Mouse (Mus musculus) heart, embryonic 10.5 days (tissue): Measurements from ENCODE around the gene Rpp25l. TPM values are rescaled to one million over a fixed set of nuclear protein-coding genes. Genes with fewer than 3 reads are reported as not detected.

ENCODE experiments used
- DNase-seq: peaks from one replicate; pipeline ENCODE4 v3.0.0-alpha.2; 2017; ENCODE audit warnings: low spot score
- H3K27ac ChIP-seq: fragments of 300-500 bp; sonication (generic); 2 replicates; pipeline ENCODE4 v1.5.1; 2016; ENCODE audit warnings: mild to moderate bottlenecking
- H3K27me3 ChIP-seq: fragments of 300-500 bp; sonication (generic); 2 replicates; pipeline ENCODE4 v1.6.1; 2016; ENCODE audit warnings: mild to moderate bottlenecking; ENCODE audit not compliant: poor library complexity, insufficient read depth, severe bottlenecking
- H3K36me3 ChIP-seq: fragments of 300-500 bp; sonication (generic); 2 replicates; pipeline ENCODE4 v1.6.1; 2016; ENCODE audit warnings: mild to moderate bottlenecking, moderate library complexity
- H3K4me1 ChIP-seq: fragments of 300-500 bp; sonication (generic); 2 replicates; pipeline ENCODE4 v1.6.1; 2016; ENCODE audit warnings: mild to moderate bottlenecking
- H3K4me3 ChIP-seq: fragments of 300-500 bp; sonication (generic); 2 replicates; pipeline ENCODE4 v1.5.1; 2016; ENCODE audit warnings: mild to moderate bottlenecking, moderate library complexity
- H3K9me3 ChIP-seq: fragments of 300-500 bp; sonication (generic); 2 replicates; pipeline ENCODE4 v1.6.1; 2016; ENCODE audit warnings: mild to moderate bottlenecking, moderate library complexity
- WGBS: fragments of 180-500 bp; shearing (Covaris S2); methylation state at CpG from one replicate; pipeline ENCODE4 v1.1.7; 2016; 5-methylcytosine and 5-hydroxymethylcytosine counted together
- polyA plus RNA-seq: library from polyadenylated mRNA; unstranded; fragments of >200 nt; fragmentation: Nextera tagmentation; extraction: Ambion mirVana; gene quantifications from 2 replicates; pipeline ENCODE4 v1.2.1, GENCODE M21; 2016

Rpp25l gene
- polyA plus RNA-seq, 1 experiment from 2014 or later = 71.3 TPM

DNA sequence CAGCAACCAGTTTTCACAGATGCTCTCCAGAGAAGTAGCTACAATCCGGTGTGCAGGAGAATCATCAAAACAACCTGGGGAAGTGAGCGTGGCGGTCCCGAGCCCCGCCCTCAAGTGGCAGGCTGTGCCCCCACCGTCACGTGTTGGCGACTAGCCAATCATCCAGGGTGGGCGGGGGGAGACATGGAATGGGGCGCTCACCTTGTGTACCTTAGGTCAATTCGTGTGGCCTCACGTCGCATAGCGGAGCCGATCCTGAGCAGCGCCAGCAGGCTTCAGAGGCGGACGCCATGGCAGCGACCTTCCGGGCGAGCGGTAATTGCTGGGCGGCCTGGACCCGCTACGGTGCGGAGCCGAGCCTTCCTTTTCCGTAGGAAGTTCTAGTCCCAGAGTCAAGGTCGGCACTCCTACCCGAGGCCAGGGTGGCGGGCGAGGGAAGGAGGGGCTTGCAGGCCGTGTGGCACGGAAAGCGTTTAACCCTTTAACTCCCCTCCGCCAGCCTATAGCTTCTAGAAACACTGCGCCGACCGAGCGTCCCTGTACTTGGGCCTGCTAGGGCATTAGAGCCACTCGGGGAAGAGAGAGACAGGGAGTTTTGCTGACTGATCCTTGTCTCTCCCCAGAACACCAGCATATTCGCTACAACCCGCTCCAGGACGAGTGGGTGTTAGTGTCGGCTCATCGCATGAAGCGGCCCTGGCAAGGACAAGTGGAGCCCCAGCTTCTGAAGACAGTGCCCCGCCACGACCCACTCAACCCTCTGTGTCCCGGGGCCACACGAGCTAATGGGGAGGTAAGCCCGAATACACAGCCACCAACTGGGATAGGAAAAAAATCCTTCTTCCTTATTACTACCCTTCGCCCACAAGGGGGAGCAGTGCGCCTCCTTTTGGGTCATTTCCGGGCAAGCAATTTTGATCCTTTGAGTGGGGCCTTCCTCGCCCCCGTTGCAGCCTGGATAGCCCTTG, 42.3 kb upstream of the Rpp25l start, which contains the start of gene Sigmar1:
Gene Sigmar1 (minus strand): TSS at position 820 of the 968 bp plus-strand sequence.
- H3K4me1 ChIP-seq = peaks cover 37% of the 10 kb centered on the region
- under 1% methylated on average over 57 of the region's 57 CpGs for WGBS
- peak within 1 kb of the TSS; percentile 70 for H3K4me3 ChIP-seq
- H3K27me3 ChIP-seq = peaks cover 6% of the 10 kb centered on the region; the same call in 1 of the 2 replicates
- peak within 1 kb of the TSS; percentile 93 for H3K27ac ChIP-seq
- no peaks in the 10 kb centered on the region for H3K9me3 ChIP-seq
- peaks cover 24% of the 10 kb centered on the region for H3K36me3 ChIP-seq
- peak; percentile 95 for DNase-seq

DNA sequence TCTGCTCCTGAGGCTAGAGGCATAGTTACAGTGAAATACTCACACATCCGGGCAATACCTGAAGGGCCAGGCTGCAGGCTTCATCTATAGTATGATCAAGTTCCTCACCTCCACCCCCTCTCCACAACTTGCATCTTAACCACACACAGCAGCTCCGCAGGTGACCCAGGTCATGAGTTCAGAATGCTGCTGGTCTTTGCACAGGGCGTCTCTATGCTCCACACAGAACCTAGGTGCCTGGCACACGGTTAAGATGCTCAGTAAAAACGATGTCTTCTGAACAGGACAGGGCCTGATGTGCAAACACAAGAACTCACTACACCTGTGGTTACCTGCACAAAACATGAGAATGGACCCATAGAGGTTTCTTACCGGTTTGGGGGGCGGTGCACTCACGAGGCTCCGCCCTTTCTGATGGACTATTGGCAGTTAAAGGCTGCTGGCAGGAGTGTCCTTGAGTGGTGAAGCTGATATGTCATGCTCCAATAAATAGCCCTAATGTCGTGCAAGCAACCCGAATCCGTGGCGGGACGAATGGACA, 41.5 kb upstream of the Rpp25l start, which contains the start of gene Galt:
Gene Galt (plus strand): TSS at position 432 of the 541 bp plus-strand sequence.
- H3K27ac ChIP-seq = peak within 1 kb of the TSS; percentile 93
- H3K36me3 ChIP-seq = peaks cover 24% of the 10 kb centered on the region
- H3K4me3 ChIP-seq = peak within 1 kb of the TSS; percentile 70
- H3K9me3 ChIP-seq = no peaks in the 10 kb centered on the region
- 14% methylated on average over 14 of the region's 14 CpGs for WGBS
- peaks cover 30% of the 10 kb centered on the region for H3K4me1 ChIP-seq
- DNase-seq = no peak
- H3K27me3 ChIP-seq = peaks cover 6% of the 10 kb centered on the region; the same call in 1 of the 2 replicates

DNA sequence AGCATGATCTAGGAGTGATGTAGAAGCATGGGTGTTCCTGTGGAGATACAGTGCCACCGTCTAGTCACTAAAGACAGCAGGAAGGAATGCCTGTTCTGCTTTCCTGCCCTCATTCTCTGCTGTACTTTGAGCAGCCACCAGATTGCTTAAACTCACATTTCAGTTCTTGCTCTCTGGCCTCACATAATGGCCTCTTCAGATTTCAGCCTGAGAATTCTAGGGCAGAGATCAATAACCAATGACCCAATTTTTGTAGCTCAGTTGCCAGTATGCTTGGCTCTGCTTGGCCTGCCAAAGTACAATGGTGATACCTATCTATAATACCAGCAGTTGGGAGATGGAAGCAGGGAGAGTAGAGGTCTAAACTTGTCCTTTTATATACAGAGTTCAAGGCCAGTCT, 31.7 kb upstream of the Rpp25l start:
- WGBS = 77% methylated on average over 1 of the region's 1 CpGs
- no peak for DNase-seq
- no peak overlapping the region for H3K4me3 ChIP-seq

DNA sequence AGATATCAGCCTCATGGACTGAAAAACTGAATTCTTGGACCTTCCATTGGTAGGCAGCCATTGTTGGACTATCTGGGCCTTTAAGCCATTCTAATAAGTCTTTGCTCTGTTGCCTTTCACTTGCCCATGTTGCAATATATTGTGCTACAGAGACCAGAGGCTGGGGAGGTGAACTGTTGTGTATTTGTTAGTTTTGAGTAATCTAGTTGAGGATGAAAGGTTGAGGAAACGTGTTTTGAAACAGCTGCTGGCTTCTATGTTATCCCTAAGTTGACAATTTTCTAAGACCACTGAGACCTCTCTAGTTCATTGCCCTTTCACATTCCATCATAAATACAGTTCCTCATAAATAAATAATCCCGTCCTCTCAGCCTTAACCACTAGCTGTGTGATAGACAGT, 30.8 kb upstream of the Rpp25l start:
- no peak overlapping the region for H3K4me3 ChIP-seq
- WGBS = 70% methylated on average over 2 of the region's 2 CpGs
- H3K36me3 ChIP-seq = peaks cover 5% of the 10 kb centered on the region
- DNase-seq = no peak
- 0 out of 2 replicates have a peak, but pooled peaks cover 3% of the 10 kb centered on the region for H3K27me3 ChIP-seq
- H3K4me1 ChIP-seq = peaks cover 21% of the 10 kb centered on the region
- no peak overlapping the region for H3K27ac ChIP-seq
- H3K9me3 ChIP-seq = no peaks in the 10 kb centered on the region

More for the DNA sequence above, 31.7 kb upstream of the Rpp25l start:
- Histone ChIP-seq H3K27ac (no peak overlapping the region), H3K4me1 (peaks cover 13% of the 10 kb centered on the region), H3K36me3 (no peaks in the 10 kb centered on the region), H3K9me3 (no peaks in the 10 kb centered on the region), H3K27me3 (0 out of 2 replicates have a peak, but pooled peaks cover 3% of the 10 kb centered on the region)

DNA sequence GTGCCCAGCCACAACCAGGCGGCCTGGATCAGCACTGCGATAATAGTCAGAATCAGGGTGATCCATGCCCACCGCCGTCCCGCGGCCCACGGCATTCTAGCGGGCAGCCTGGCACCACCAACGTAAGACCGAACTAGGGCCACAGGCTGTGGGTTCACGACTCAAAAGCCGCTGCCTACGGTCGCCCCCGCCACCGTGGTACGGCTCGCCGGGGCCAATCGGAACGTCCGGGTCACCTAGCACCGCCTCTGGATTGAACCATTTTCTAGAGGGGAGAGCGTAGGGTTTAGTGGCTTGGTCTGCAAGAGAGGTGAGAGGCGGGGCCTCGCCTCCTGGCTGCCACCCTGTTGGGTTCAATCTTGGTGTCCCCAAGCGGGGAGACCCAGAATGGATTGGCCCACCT, 27.8 kb upstream of the Rpp25l start:
- no peaks in the 10 kb centered on the region for H3K9me3 ChIP-seq
- H3K36me3 ChIP-seq = peaks cover 15% of the 10 kb centered on the region
- DNase-seq = peak; percentile 97
- H3K27me3 ChIP-seq = no peaks in the 10 kb centered on the region
- peak overlapping the region; percentile 88 for H3K27ac ChIP-seq
- H3K4me1 ChIP-seq = peaks cover 22% of the 10 kb centered on the region
- peak overlapping the region; percentile 76 for H3K4me3 ChIP-seq
- WGBS = under 1% methylated on average over 27 of the region's 27 CpGs

DNA sequence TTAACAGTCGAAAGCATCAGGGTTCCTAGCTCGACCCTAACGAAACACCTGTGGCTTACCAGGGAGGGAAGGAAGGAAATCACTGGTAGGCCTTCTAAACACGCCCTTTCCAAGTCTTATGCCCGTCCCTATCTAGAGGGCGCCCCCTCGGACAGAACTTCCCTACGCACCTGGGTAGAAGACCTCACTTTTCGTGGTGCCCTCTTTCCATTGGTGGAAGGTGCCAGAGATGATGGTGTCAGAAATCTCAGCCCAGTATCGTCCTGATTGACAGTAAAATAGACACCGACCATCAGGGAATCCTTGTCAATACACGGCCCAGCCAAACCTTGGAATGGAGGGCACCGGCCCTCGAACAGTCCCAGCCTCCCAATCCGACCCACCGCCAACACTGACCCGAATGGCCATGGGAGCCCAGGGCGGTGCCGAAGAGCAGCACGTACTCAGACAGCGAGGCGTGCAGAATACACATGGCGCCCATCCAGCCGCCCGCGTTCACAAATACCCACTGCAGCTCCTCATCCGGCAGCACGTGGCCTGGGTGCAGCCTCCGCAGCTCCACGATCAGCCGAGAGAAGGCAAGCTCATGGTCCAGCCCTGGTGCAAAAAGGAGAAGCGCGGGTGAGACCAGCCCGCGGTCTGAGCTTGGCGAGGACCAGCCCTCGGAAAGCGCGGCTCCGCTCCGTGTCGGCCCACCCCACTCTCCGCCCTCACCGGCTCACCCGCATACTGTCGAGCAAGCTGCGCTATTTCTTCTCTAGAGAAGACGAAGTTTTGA, 27.2 kb upstream of the Rpp25l start:
- Histone ChIP-seq H3K4me1 (peaks cover 22% of the 10 kb centered on the region), H3K4me3 (peak overlapping the region; percentile 76), H3K27ac (peak overlapping the region; percentile 88), H3K27me3 (no peaks in the 10 kb centered on the region), H3K36me3 (peaks cover 15% of the 10 kb centered on the region), H3K9me3 (no peaks in the 10 kb centered on the region)
- DNase-seq = peak; percentile 81
- WGBS = 1% methylated on average over 48 of the region's 48 CpGs

DNA sequence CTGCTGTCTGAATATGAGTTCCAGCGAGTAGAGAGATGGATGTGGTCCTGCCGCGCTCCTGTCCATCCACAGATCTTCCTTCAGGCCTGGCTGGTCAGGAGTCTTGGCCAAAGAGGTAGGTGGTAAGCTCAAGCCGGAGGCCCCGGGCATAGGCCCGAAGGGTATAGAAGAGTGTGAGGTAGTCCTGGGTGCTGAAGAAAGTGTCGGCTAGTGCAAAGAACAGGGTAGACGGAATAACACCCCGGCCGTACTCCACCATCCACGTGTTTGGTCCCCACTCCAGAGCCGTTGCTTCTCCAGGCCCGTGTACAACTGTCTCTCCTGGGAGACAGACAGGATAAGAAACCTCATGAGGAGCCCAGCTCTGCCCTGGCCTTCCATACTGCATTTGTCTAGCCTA, 25.9 kb upstream of the Rpp25l start:
- 91% methylated on average over 13 of the region's 13 CpGs for WGBS
- no peak for DNase-seq
- peaks cover 4% of the 10 kb centered on the region; the same call in 1 of the 2 replicates for H3K27me3 ChIP-seq
- no peak overlapping the region for H3K27ac ChIP-seq
- peaks cover 22% of the 10 kb centered on the region for H3K4me1 ChIP-seq
- no peaks in the 10 kb centered on the region for H3K9me3 ChIP-seq
- H3K4me3 ChIP-seq = 0 out of 2 replicates have a peak overlapping the region, but pooled peaks have one; percentile 76
- H3K36me3 ChIP-seq = peaks cover 15% of the 10 kb centered on the region

DNA sequence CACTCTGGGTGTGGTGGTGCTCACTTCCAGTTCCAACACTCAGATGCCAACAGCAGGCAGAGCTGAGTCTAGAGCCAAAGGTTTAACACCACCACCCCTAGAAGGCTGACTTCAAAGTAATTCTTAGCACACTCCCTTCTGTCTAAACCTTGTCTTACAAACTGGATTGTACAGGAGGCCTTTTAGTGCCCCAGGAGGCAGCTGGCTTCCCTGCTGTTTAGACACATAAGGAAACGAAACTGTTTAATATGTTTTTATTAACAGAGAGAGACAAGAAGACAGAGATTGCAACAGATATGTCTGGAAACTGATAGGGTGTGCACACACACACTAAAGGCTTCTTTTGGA, 24.9 kb upstream of the Rpp25l start:
- 73% methylated on average over 1 of the region's 1 CpGs for WGBS
- DNase-seq = no peak
- Histone ChIP-seq H3K4me1 (peaks cover 22% of the 10 kb centered on the region), H3K27me3 (peaks cover 14% of the 10 kb centered on the region), H3K9me3 (no peaks in the 10 kb centered on the region), H3K27ac (no peak overlapping the region), H3K4me3 (no peak overlapping the region), H3K36me3 (peaks cover 15% of the 10 kb centered on the region)

DNA sequence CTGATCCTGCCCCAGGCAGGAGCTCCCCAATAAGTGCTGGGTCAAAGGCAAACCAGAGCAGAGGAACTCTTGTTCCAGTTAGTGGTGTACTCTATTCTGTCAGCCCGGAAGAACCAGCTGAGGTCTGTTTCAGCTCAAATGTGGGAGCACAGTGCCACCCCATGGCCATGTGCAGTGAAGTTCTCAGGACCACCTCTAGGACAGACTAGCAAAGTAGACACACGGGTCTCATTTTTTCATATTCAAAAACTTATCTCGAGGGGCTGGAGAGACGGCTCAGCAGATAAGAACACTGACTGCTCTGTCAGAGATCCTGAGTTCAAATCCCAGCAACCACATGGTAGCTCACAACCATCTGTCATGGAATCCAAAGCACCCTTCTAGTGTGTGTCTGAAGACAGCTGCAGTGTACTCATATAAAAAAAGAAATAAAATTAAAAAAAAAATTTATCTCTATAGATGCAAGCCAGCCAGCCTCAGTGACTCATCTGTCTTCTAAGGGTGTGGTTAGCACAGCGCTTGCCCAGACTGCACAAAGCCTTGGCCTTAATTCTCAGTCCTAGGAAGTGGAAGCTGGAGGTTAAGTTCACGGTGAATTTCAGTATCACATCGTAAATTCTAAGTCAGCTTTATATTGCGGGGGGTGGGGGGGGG, 24.4 kb upstream of the Rpp25l start:
- Histone ChIP-seq H3K36me3 (peaks cover 15% of the 10 kb centered on the region), H3K4me3 (no peak overlapping the region), H3K9me3 (no peaks in the 10 kb centered on the region), H3K27me3 (peaks cover 19% of the 10 kb centered on the region), H3K4me1 (peaks cover 22% of the 10 kb centered on the region), H3K27ac (no peak overlapping the region)
- DNase-seq = no peak
- 50% methylated on average over 8 of the region's 8 CpGs for WGBS

DNA sequence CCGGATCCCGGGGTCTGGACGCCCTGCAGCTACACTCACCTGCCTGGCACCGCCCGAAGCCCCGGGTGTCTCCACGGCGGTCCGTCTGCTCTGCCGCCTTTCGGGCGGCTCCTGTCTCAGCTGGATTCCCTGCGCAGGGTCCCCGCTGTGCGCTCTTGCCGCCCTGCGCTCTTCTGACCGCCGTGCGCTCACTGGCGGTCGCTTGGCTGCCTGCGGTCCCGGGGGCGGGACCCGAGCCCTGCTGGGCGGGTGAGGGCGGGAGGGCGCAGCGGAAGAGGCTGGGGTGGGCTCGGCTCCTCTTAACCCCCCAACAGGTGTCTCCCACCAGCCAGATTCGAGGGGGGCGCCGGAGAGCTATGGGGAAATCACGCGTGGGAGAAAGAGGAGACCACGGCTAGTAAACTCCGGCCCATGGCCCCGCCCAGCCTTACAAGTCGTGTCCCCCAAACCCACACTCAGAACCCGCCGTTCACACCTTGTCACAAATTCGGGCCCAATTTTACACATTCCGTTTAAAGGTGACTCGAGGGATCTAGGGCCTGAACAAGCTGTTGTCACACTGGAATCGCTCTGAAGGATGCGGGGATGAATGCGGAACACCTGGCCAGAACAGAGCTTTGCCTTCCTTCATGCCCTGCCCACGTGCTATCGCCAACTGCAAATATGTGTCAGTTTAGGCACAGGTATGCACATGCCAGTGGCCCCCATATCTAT, 17.9 kb upstream of the Rpp25l start, which contains the start of gene Arid3c:
Gene Arid3c (minus strand): TSS at position 91 of the 714 bp plus-strand sequence.
- 3% methylated on average over 50 of the region's 50 CpGs for WGBS
- DNase-seq = no peak
- H3K9me3 ChIP-seq = no peaks in the 10 kb centered on the region

DNA sequence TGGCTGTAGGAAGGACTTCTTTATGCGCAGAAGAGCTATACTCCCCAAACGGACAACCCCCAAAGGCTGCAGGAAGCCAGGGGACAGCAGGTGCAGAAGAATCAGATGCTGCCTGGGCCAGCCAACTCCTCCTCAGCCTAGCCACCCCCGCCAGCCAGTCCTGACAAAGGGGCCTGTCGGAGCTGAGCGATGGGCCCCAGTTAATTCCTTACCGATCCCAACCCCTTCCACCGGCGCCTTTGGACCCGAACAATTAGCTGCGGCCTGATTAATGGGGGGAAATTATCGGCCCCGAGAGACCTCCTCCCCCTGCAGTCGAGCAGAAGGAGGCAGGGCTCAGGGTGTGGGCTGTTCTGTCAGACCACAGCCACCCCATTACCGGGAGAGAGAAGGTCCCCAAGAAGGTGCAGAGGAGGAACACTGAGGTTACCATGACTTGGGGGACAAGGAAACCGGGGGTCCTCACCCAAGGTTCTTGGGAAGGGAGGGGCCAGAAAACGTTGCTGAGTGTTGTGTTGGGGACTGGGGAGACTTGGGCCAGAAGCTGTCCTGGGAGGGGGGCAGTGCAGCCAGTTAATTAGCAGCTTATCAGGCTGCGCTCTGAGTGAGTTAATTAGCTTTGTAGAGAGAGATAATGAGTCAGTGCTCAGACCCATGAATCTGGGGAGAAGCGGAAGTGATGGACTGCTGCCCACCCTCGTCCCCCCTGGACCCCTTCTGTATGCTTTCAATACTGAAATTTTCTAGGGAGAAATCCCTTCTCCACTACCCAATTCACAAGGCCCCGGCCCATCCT, 13.7 kb upstream of the Rpp25l start:
- Histone ChIP-seq H3K36me3 (no peaks in the 10 kb centered on the region), H3K27ac (no peak overlapping the region), H3K9me3 (no peaks in the 10 kb centered on the region), H3K27me3 (peaks cover 85% of the 10 kb centered on the region), H3K4me3 (no peak overlapping the region), H3K4me1 (peaks cover 21% of the 10 kb centered on the region)
- no peak for DNase-seq
- WGBS = 14% methylated on average over 20 of the region's 20 CpGs

More for the DNA sequence above, 17.9 kb upstream of the Rpp25l start, which contains the start of gene Arid3c:
- Histone ChIP-seq H3K27ac (no peak within 1 kb of the TSS), H3K27me3 (peaks cover 84% of the 10 kb centered on the region), H3K36me3 (no peaks in the 10 kb centered on the region), H3K4me3 (peak within 1 kb of the TSS; percentile 59), H3K4me1 (peaks cover 9% of the 10 kb centered on the region)
